Mouse (Mus musculus) kidney, embryonic 16.5 days (tissue): Measurements from ENCODE around the gene Dhx36. TPM values are rescaled to one million over a fixed set of nuclear protein-coding genes. Genes with fewer than 3 reads are reported as not detected.

ENCODE experiments used
- ATAC-seq: fragments of 200-750 bp; cut with Nextera tagmentation; 2 replicates; pipeline ENCODE4 v1.8.0; 2017; ENCODE audit warnings: moderate TSS enrichment; ENCODE audit not compliant: low FRiP score, low TSS enrichment
- H3K27ac ChIP-seq: fragments of 300-500 bp; sonication (generic); 2 replicates; pipeline ENCODE4 v1.5.1; 2014; ENCODE audit warnings: low read length
- H3K27me3 ChIP-seq: fragments of 300-500 bp; sonication (generic); 2 replicates; pipeline ENCODE4 v1.6.1; 2014; ENCODE audit warnings: low read length, control low read depth, mixed read lengths; ENCODE audit not compliant: insufficient read depth
- H3K36me3 ChIP-seq: fragments of 300-500 bp; sonication (generic); 2 replicates; pipeline ENCODE4 v1.6.1; 2014; ENCODE audit warnings: low read length, control low read depth, mixed read lengths; ENCODE audit not compliant: insufficient read depth
- H3K4me1 ChIP-seq: fragments of 300-500 bp; sonication (generic); 2 replicates; pipeline ENCODE4 v1.6.1; 2014; ENCODE audit warnings: low read length, control low read depth, mixed read lengths; ENCODE audit not compliant: insufficient read depth
- H3K4me2 ChIP-seq: fragments of 300-500 bp; sonication (generic); replicated peaks from 2 replicates; pipeline ENCODE4 v1.6.1; 2014; ENCODE audit warnings: low read depth, low read length
- H3K4me3 ChIP-seq: fragments of 300-500 bp; sonication (generic); 2 replicates; pipeline ENCODE4 v1.5.1; 2014; ENCODE audit warnings: mild to moderate bottlenecking, low read length
- H3K9ac ChIP-seq: fragments of 300-500 bp; sonication (generic); replicated peaks from 2 replicates; pipeline ENCODE4 v1.6.1; 2014; ENCODE audit warnings: low read length
- H3K9me3 ChIP-seq: fragments of 300-500 bp; sonication (generic); 2 replicates; pipeline ENCODE4 v1.6.1; 2016; ENCODE audit warnings: low read length, control low read depth
- WGBS: fragments of 180-500 bp; shearing (Covaris S2); extraction: QIAGEN DNeasy Blood & Tissue Kit; methylation state at CpG from one replicate; pipeline ENCODE4 v1.1.7; 2014; 5-methylcytosine and 5-hydroxymethylcytosine counted together
- polyA plus RNA-seq: library from polyadenylated mRNA; unstranded; fragments of >200 nt; fragmentation: Nextera tagmentation; extraction: Ambion mirVana; gene quantifications from 2 replicates; pipeline ENCODE4 v1.2.1, GENCODE M21; 2015

Gene Dhx36
- 18.2 and 24.4 TPM in 2 replicates for polyA plus RNA-seq

GRCm38 (mm10) chr3:62506488-62507205, at the start of gene Dhx36:
Gene Dhx36 (minus strand): TSS chr3:62507004.
- Histone ChIP-seq H3K9me3 (no peaks in the 10 kb centered on the region), H3K9ac (peak within 1 kb of the TSS; percentile 98), H3K27me3 (no peaks in the 10 kb centered on the region), H3K27ac (peak within 1 kb of the TSS; percentile 95), H3K36me3 (no peaks in the 10 kb centered on the region), H3K4me2 (peak within 1 kb of the TSS; percentile 71), H3K4me1 (peaks cover 13% of the 10 kb centered on the region), H3K4me3 (peak within 1 kb of the TSS; percentile 97)
- ATAC-seq = peak; percentile 99
- WGBS = under 1% methylated on average over 63 of the region's 66 CpGs

GRCm38 (mm10) chr3:62527593-62527992, 20.8 kb upstream of the Dhx36 start:
- Histone ChIP-seq H3K9ac (no peak overlapping the region), H3K4me2 (no peak overlapping the region), H3K9me3 (no peaks in the 10 kb centered on the region), H3K4me1 (no peaks in the 10 kb centered on the region), H3K27me3 (no peaks in the 10 kb centered on the region), H3K4me3 (no peak overlapping the region), H3K36me3 (no peaks in the 10 kb centered on the region), H3K27ac (no peak overlapping the region)
- 69% methylated on average over 5 of the region's 5 CpGs for WGBS
- no peak for ATAC-seq

DNA sequence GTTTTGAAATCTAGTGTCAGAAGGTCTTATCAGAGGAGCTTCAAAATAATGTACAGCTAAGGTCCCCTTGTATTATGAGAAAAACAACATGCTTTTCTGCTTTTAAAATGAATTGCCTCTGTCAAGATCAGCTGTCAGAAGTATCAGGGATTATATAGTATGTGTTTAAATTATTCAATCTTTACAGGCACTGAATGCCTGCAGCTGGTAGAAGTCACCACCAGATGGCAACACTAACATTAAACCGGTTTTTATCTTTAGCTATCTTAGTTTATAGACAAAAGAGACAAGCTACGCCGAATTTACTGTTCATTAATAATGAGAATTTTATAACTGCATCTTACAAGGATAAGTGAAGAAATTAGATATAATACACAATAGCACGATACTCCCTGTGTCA, 20.4 kb upstream of the Dhx36 start:
- no peaks in the 10 kb centered on the region for H3K4me1 ChIP-seq
- H3K36me3 ChIP-seq = no peaks in the 10 kb centered on the region
- ATAC-seq = no peak
- H3K4me2 ChIP-seq = no peak overlapping the region
- 35% methylated on average over 4 of the region's 4 CpGs for WGBS
- H3K9ac ChIP-seq = no peak overlapping the region
- H3K27ac ChIP-seq = no peak overlapping the region
- H3K27me3 ChIP-seq = no peaks in the 10 kb centered on the region
- no peaks in the 10 kb centered on the region for H3K9me3 ChIP-seq
- H3K4me3 ChIP-seq = no peak overlapping the region

GRCm38 (mm10) chr3:62507206-62507647, 423 bp upstream of the Dhx36 start:
- WGBS = 42% methylated on average over 5 of the region's 5 CpGs
- H3K27me3 ChIP-seq = no peaks in the 10 kb centered on the region
- peak overlapping the region; percentile 97 for H3K4me3 ChIP-seq
- H3K9me3 ChIP-seq = no peaks in the 10 kb centered on the region
- no peak overlapping the region; the same call in 1 of the 2 replicates for H3K9ac ChIP-seq
- H3K4me2 ChIP-seq = peak overlapping the region; percentile 71
- peak; percentile 7; the same call in 1 of the 2 replicates for ATAC-seq
- H3K4me1 ChIP-seq = peaks cover 13% of the 10 kb centered on the region
- H3K36me3 ChIP-seq = no peaks in the 10 kb centered on the region
- no peak overlapping the region for H3K27ac ChIP-seq

GRCm38 (mm10) chr3:62505166-62505900, 1.5 kb downstream of the Dhx36 start:
- Histone ChIP-seq H3K4me3 (peak overlapping the region; percentile 97), H3K27me3 (no peaks in the 10 kb centered on the region), H3K9me3 (no peaks in the 10 kb centered on the region), H3K27ac (no peak overlapping the region), H3K4me1 (peaks cover 13% of the 10 kb centered on the region), H3K9ac (peak overlapping the region; percentile 53), H3K36me3 (peaks cover 9% of the 10 kb centered on the region; the same call in 1 of the 2 replicates), H3K4me2 (peak overlapping the region; percentile 71)
- 62% methylated on average over 5 of the region's 5 CpGs for WGBS
- no peak for ATAC-seq

GRCm38 (mm10) chr3:62499327-62499726, 7.5 kb downstream of the Dhx36 start:
- Histone ChIP-seq H3K4me2 (no peak overlapping the region), H3K9me3 (no peaks in the 10 kb centered on the region), H3K4me1 (no peaks in the 10 kb centered on the region), H3K27me3 (no peaks in the 10 kb centered on the region), H3K27ac (no peak overlapping the region), H3K4me3 (no peak overlapping the region), H3K36me3 (peaks cover 28% of the 10 kb centered on the region), H3K9ac (no peak overlapping the region)
- 95% methylated on average over 4 of the region's 4 CpGs for whole genome bisulfite sequencing
- no peak for ATAC-seq

DNA sequence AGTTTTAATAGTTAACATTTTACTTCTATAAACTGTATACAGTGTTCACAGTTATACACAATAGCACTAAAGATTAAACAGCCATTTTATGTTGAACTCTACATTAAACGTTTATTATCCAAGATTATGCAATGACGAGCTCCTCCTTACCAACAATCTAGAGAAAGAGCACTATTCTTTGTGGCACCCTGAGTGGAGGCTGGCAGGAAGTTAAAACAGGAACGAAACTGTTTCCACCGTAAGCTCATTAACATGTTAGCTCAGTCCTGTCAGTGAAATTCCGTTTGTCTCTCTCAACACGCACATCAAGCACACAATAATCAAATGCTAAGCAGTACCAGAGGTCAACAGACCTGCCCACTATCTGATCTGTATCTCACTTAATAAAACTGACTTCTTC, 14.2 kb downstream of the Dhx36 start:
- no peak overlapping the region for H3K4me3 ChIP-seq
- WGBS = 89% methylated on average over 6 of the region's 6 CpGs
- H3K9me3 ChIP-seq = no peaks in the 10 kb centered on the region
- no peak overlapping the region for H3K4me2 ChIP-seq
- peaks cover 38% of the 10 kb centered on the region for H3K36me3 ChIP-seq
- H3K27ac ChIP-seq = no peak overlapping the region
- no peak overlapping the region for H3K9ac ChIP-seq
- H3K27me3 ChIP-seq = no peaks in the 10 kb centered on the region
- H3K4me1 ChIP-seq = no peaks in the 10 kb centered on the region
- no peak for ATAC-seq

DNA sequence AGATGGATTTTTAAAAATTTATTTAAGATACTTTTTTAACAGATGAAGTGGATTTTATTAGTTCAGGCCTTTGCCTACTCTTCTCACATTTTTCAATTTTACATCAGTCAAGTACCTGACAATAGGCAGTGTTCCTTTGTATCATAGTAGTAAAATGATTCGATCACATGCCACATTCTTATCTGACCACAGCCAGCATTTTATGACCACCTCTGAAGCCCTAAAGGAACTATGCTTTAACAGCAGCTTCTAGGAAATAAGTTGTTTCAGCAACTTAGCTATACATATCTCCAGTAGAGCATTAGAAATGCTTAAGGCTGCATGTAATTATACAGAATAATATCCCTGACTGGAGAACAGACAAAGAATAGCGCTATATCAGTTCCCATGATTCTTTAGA, 22.5 kb downstream of the Dhx36 start:
- Histone ChIP-seq H3K9me3 (no peaks in the 10 kb centered on the region), H3K9ac (no peak overlapping the region), H3K27ac (no peak overlapping the region), H3K27me3 (no peaks in the 10 kb centered on the region), H3K36me3 (peaks cover 21% of the 10 kb centered on the region), H3K4me1 (no peaks in the 10 kb centered on the region), H3K4me3 (no peak overlapping the region), H3K4me2 (no peak overlapping the region)
- no peak for ATAC-seq
- WGBS = 92% methylated on average over 2 of the region's 2 CpGs

- Histone ChIP-seq H3K9ac (no peak overlapping the region), H3K9me3 (no peaks in the 10 kb centered on the region), H3K4me3 (no peak overlapping the region), H3K27ac (no peak overlapping the region), H3K36me3 (peaks cover 59% of the 10 kb centered on the region), H3K27me3 (no peaks in the 10 kb centered on the region), H3K4me2 (no peak overlapping the region), H3K4me1 (no peaks in the 10 kb centered on the region)
- WGBS = 94% methylated on average over 1 of the region's 1 CpGs
- no peak for ATAC-seq
These were observed 36.6 kb downstream of the Dhx36 start for GRCm38 (mm10) chr3:62470179-62470578.

DNA sequence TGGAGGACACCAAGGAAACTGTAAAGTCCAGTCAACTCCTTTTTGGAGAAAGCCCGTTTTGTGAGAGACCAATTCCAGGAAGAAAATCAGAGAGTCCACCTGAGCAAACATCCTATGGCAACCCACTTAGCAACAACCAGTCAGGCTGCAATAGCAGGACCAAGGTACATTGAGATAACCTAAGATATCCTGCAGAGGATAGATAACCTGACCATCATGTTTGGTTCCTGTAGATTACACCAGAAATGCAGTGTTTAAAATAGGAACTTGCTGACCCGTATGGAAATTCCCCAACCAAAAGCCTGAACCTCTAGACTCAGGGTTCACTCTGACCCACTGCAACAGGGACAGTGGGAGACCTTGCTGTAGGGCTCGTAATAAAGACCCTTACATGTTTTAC, 42.5 kb downstream of the Dhx36 start:
- Histone ChIP-seq H3K9me3 (no peaks in the 10 kb centered on the region), H3K27ac (no peak overlapping the region), H3K9ac (no peak overlapping the region), H3K4me1 (no peaks in the 10 kb centered on the region), H3K4me3 (no peak overlapping the region), H3K27me3 (no peaks in the 10 kb centered on the region), H3K36me3 (peaks cover 53% of the 10 kb centered on the region), H3K4me2 (no peak overlapping the region)
- 78% methylated on average over 3 of the region's 3 CpGs for WGBS
- no peak for ATAC-seq
